Comparison of ENCODE assay signal across 31 mouse cellular contexts in genomic region chr10:73931996-73932679, GRCm38 (mm10).
"Had no signal": no experiment of that assay in that cellular context is flagged by ENCODE, and none has a peak within 500 bp of the region (broad histone marks: within the 10 kb centered on the region; RNA-seq: fewer than 3 reads in every experiment).

No protein-coding gene starts in this region.

- ATAC-seq: liver, embryonic 12.5 days; liver, postnatal 0 days; lung, postnatal 0 days; midbrain, embryonic 13.5 days; midbrain, embryonic 15.5 days; midbrain, embryonic 16.5 days had no signal

- H3K4me1 ChIP-seq: limb, embryonic 10.5 days; limb, embryonic 12.5 days; limb, embryonic 13.5 days; limb, embryonic 15.5 days; liver, embryonic 12.5 days; liver, embryonic 13.5 days; liver, embryonic 15.5 days; lung, embryonic 15.5 days; megakaryocyte, embryonic 14.5 days; midbrain, embryonic 10.5 days; midbrain, embryonic 12.5 days; midbrain, embryonic 13.5 days; midbrain, embryonic 15.5 days had no signal

- H3K4me2 ChIP-seq: limb, embryonic 12.5 days; limb, embryonic 13.5 days; limb, embryonic 15.5 days; liver, embryonic 12.5 days; liver, embryonic 13.5 days; liver, embryonic 15.5 days; lung, embryonic 14.5 days; lung, embryonic 15.5 days; midbrain, embryonic 11.5 days; midbrain, embryonic 12.5 days; midbrain, embryonic 13.5 days; midbrain, embryonic 15.5 days had no signal

- H3K9me3 ChIP-seq: limb, embryonic 10.5 days; limb, embryonic 12.5 days; limb, embryonic 13.5 days; limb, embryonic 15.5 days; liver, embryonic 12.5 days; liver, embryonic 13.5 days; liver, embryonic 15.5 days; lung, embryonic 15.5 days; midbrain, embryonic 10.5 days; midbrain, embryonic 12.5 days; midbrain, embryonic 13.5 days; midbrain, embryonic 15.5 days had no signal

- H3K36me3 ChIP-seq: limb, embryonic 10.5 days; limb, embryonic 12.5 days; limb, embryonic 13.5 days; limb, embryonic 15.5 days; liver, embryonic 12.5 days; liver, embryonic 13.5 days; liver, embryonic 15.5 days; lung, embryonic 15.5 days; midbrain, embryonic 10.5 days; midbrain, embryonic 12.5 days; midbrain, embryonic 13.5 days; midbrain, embryonic 15.5 days had no signal

- H3K9ac ChIP-seq: limb, embryonic 12.5 days; limb, embryonic 13.5 days; limb, embryonic 15.5 days; liver, embryonic 12.5 days; liver, embryonic 13.5 days; liver, embryonic 14.5 days; liver, embryonic 15.5 days; liver, postnatal 0 days; lung, embryonic 14.5 days; lung, embryonic 15.5 days; midbrain, embryonic 12.5 days; midbrain, embryonic 13.5 days; midbrain, embryonic 15.5 days had no signal

- DNase-seq: layer of hippocampus, postnatal 36 days; left cerebral cortex, postnatal 4 days; liver; liver, embryonic 13.5 days; liver, postnatal 0 days; lung, adult 2 months; lung, embryonic 14.5 days; lung, postnatal 10 days; lung, postnatal 14 days; lung, postnatal 36 days; lung, postnatal 4 days; midbrain, embryonic 14.5 days had no signal

- H3K27me3 ChIP-seq: limb, embryonic 12.5 days; limb, embryonic 13.5 days; limb, embryonic 15.5 days; liver, embryonic 12.5 days; liver, embryonic 13.5 days; liver, embryonic 15.5 days; lung, embryonic 15.5 days; megakaryocyte, embryonic 14.5 days; midbrain, embryonic 12.5 days; midbrain, embryonic 13.5 days; midbrain, embryonic 15.5 days had no signal

- H3K4me3 ChIP-seq: left cerebral cortex, adult 2 months; limb, embryonic 10.5 days; limb, embryonic 12.5 days; limb, embryonic 13.5 days; limb, embryonic 15.5 days; liver, embryonic 12.5 days; liver, embryonic 13.5 days; liver, embryonic 15.5 days; lung, embryonic 15.5 days; megakaryocyte, embryonic 14.5 days; midbrain, embryonic 10.5 days; midbrain, embryonic 12.5 days; midbrain, embryonic 13.5 days; midbrain, embryonic 15.5 days; myocyte had no signal

- H3K27ac ChIP-seq: left cerebral cortex, adult 2 months; limb, embryonic 10.5 days; limb, embryonic 12.5 days; limb, embryonic 13.5 days; limb, embryonic 15.5 days; liver, embryonic 12.5 days; liver, embryonic 13.5 days; liver, embryonic 14.5 days; liver, embryonic 15.5 days; lung, embryonic 15.5 days; macrophage; midbrain, embryonic 10.5 days; midbrain, embryonic 12.5 days; midbrain, embryonic 13.5 days; midbrain, embryonic 15.5 days had no signal
